Mouse (Mus musculus): Measurements from ENCODE around the gene Mbnl1.

- TF ChIP-seq CTCF (IDR thresholded peaks at IDR 0.05; ENCODE audit: low read depth, low read length) (no peak), POLR2A (IDR thresholded peaks at IDR 0.05; ENCODE audit: borderline replicate concordance, low read depth, low read length) (no peak)
Observed at GRCm38 (mm10) chr3:60556596-60556995, 84.0 kb downstream of the Mbnl1 start.

Data from bone marrow macrophage, adult 2 months (primary cell).